Mouse (Mus musculus) testis, postnatal 14 days (tissue): ENCODE data around the gene Tmem41b.
"Not testable (repeated sequence)": the region's sequence is repeated elsewhere in the genome, so short reads cannot be mapped to it uniquely, and the experiment has no call there.

Source experiments
- DNase-seq: peaks from one replicate; pipeline ENCODE4 v3.0.0; 2021; ENCODE audit warnings: low spot score

Tmem41b gene

DNA sequence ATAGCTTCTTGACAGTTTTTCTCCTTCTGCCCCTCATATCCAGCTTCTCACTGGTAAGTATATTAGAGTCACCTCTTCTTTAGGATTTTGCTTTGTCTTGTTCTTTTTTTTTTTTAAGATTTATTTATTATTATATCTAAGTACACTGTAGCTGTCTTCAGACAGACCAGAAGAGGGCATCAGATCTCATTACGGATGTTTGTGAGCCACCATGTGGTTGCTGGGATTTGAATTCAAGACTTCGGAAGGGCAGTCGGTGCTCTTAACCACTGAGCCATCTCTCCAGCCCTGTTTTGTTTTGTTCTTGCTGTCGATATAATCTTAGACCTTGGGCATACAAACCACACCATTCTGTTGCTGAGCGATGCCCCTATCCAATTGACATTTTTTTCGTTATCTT is at the start of gene Tmem41b:
Gene Tmem41b (minus strand): TSS at position 155 of the 400 bp plus-strand sequence.
- not testable (repeated sequence) for DNase-seq

- no peak for DNase-seq
These were observed 43.6 kb upstream of the Tmem41b start for GRCm38 (mm10) chr7:110030342-110030741.

GRCm38 (mm10) chr7:110028826-110029225 is 42.1 kb upstream of the Tmem41b start:
- no peak for DNase-seq

DNA sequence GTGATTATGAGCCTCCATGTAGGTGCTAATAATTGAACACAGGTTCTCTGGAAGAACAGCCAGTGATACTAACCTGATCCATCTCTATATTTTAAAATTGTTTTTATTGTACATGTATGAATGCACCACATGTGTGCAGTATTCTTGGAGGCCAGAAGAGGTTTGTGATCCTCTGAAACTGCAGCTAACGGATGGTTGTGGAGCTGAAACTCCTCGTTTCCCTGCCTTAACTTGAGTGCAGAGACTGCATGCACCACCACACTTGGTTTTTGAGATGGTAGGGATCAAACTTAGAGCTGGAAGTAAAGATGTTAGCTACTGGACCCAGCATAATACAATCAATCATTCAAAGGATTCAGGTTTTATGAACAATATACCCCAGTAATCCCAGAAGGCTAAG is 39.9 kb upstream of the Tmem41b start:
- DNase-seq = no peak

DNA sequence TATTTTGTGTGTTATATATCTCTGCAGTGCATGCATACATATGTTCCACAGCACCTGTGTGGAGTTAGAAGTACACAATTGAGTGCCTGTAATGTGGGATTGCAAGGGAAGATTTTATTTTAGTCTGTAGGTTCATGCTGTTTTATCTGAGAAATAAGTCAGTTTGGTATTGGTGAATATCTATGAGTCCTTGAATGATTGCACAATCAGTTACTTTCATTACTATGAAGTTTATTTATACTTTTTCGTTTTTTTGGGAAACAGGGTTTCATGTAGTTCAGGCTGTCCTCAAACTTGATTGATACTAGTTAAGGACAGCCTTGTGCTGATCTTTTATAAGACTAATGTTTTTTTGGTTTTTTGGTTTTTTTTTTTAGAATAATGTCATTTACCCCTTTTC is 36.8 kb upstream of the Tmem41b start:
- no peak for DNase-seq

DNA sequence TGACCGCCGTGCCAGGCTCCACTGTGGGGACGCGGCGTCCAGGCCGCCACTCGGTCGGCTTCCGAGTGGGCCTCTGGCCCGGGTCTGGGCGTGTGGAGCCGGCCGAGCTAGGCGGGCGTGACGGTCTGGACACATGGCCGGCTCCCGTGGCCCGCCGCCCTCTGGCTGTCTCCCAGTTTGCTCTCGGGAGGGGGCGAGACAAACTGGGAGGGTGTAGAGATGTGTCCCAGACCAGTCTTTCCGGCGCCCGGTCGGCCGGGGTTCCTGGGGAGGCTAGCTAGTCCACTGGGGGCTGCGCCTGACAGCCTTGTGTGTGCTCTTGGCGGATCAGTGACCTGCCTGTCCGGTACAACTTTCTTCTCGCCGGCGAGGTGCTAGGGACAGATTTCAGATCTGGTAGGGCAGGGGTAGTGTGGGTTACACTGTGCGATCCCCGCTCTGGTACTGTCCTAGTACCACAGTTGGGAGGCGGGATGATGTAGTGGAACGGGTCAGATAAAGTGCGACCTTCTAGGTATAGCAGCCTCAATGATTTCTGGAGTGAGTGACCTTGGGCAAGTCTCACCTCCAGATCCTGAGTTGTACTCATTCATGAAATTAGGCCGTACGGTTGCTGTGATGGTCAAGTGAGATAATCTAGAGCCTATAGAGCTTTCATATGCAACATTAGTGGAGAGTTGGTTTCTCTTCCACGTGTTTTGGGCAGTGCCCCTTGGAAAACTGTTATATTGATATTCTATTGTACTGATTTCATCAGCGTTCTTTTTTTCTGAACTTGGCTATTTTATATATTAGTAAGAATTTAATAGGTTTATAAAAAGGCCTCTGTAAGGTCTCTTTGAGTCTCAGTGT is 32.1 kb upstream of the Tmem41b start:
- DNase-seq = peak; percentile 69

DNA sequence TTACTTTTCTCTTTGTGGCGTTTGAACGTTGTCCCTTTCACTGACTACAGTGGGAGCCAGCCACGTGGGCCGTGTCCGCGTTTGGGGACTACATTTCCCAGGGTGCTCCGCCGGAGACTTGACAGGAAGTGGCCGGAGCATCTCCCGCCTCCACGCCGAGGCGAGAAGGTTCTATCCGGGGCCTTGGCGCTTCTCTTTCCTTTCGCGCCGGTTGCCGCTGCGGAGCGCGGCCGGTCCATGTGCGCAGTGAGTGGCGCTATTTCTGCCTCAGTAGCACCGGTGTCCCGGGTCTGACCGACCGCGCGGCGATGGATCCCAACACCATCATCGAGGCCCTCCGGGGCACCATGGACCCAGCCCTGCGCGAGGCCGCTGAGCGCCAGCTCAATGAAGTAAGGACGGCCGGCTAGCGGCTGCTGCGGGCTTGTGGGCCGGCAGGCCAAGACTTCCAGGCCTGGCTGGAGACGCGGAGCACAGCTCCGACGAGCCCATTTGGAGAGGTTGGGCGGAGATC is 31.4 kb upstream of the Tmem41b start, which contains the start of gene Ipo7:
Gene Ipo7 (plus strand): TSS at position 158 of the 514 bp plus-strand sequence.
- peak; percentile 95 for DNase-seq

DNA sequence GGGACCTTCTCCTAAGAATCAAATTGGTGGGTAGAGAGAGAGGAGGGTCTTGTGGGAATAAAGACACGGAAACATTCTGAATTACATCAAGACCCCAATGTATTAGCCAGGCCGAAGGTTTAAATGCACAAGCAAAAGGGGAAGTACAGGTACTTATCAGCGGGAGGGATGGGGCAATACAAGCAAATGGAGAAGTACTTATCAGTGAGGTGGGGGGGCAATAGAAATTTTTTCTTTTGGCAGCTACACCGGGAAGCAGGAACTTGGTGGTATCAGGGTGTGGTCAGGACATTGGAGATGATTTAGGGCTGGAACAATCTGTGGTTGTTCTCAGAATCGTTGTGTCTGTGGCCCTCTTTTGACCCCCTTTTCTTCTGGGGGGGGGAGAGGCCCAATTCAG is 27.5 kb upstream of the Tmem41b start:
- no peak for DNase-seq

- no peak for DNase-seq
These were observed 24.7 kb upstream of the Tmem41b start for GRCm38 (mm10) chr7:110011417-110011816.

DNA sequence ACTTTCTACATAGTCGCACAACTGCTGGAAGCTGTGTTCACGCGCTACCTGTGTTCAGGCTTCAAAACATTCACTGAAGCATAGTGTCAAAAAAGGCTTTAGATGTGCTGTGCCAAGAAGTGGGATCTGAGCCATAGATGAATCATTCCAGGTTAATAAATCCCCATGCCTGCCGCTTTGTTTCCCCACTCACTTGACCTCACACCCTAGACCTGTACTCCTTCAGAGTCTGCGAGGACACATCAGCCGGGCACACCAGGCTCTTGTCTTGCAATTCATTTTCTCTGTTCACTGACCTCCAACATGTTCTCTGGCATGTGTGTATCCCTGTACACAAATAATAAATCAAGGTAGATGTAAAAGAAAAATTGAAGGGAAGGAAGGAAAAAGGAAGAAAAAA is 22.4 kb upstream of the Tmem41b start:
- no peak for DNase-seq

DNA sequence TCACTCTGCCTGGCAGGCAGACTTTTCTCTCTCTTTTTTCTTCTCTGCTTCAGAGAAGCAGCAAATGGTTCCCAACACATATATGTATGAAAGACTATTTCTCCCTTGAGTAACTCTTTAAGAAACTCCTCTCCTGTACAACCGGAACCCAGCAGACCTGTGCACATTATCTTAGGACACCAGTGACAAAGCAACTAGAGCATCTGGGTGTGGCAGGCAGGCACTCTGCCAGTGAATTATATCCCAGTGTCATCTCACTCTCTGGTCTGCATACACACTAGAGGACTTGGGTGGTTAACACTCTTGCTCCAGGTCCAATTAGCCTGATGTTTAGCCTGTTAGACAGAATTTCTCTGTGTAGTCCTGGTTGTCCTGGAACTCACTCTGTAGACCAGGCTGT is 21.8 kb upstream of the Tmem41b start:
- DNase-seq = no peak

DNA sequence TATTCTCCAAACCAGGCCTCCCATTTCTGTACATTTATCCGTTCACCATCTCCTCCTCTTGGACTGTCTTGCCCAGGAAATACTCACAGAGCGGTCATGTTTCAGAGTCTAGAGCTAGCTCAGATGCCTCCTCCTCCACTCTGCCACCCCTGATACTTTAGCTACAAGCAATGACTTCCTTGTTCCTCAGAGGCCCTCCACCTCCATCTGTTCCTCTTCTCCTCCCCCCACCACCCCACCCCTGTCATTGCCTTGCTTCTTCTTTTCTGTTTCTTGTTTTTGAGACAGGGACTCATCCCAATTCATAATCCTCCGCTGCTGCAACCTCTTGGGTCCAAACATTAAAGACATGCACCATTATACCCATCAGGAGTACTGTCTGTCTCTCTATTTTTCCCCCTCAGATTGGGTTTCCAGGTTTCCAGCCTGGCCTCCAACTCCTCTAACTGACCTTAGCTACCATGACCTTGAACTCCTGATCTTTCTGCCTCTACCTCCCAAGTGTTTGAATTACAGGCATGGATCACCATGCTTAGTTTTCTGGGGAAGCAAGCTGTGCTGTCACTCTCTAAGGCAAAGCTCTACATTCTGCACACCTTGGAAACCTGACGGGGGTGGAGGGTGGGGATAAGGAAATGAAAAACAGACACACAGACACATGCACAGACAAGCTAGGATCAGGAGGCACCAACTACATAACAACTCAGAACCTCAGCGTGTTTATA is 19.9 kb upstream of the Tmem41b start:
- no peak for DNase-seq

GRCm38 (mm10) chr7:110005976-110006375 is 19.2 kb upstream of the Tmem41b start:
- no peak for DNase-seq

- DNase-seq = peak; percentile 40
These were observed 16.2 kb upstream of the Tmem41b start for GRCm38 (mm10) chr7:110002968-110003367.

DNA sequence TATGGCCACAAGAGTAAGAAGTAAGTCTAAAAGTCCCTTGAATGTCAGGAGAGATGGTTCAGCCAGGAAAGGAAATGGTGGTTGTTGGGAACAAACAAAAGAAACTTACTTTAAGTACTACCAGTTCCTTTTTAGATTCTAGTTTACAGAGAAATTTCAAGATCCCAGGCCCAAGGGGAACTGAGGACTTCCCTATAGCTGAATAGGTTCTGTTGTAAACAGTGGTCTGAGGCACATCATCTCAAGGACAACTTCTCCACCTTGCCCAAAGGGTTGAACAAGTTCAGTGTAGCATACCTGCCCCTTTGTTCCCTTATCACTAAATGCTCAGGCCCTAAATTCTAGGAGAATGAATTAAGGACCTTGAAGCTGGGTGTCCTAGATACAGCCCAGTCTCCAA is 15.4 kb upstream of the Tmem41b start:
- DNase-seq = no peak

DNA sequence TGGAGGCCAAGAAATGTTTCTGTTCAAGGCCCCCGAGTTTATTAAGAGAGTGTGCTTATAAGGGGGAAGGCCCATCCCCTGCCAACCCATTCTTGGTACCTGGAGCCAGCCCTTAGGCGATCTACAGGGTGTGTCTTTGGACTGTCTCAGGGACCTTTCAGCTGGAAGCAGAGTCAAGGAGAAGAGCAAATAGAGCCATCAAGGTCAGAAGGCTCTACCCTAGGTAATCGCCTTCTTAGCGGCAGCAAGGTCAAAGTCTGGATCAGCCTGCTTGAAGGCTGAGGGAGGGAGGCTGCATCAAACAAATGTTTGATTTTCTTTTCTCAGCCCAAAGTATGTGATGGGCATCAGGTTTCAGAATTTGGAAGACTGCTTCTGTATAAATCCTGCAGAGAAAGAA is 11.7 kb upstream of the Tmem41b start:
- no peak for DNase-seq

- no peak for DNase-seq
These were observed 6.6 kb upstream of the Tmem41b start for GRCm38 (mm10) chr7:109993157-109993959.

GRCm38 (mm10) chr7:109991286-109991685 is 4.6 kb upstream of the Tmem41b start:
- no peak for DNase-seq

DNA sequence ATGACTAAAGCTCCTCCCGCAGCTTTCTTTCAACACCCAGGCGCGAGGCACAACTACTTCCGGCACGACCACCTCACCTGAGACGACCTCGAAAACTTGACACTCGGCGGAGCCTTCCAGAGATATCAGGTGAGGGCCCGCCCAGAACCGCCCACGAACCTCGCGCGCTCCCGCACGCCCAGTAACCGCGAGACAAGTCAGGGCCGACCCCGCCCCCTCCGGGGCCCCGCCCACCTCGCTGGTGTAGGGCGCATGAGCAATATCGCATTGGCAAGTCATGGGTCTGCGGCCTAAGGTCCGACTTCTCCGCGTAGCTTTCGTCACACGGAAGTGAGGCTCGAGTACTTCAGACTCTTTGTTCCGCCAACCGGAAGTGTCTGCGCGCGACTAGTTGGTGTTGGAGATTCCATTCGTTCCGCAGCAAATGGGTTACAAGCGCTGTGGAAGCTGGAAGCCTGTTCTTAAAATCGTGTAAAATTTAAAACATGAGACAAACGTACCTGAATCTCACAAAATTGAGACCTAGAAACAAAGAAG is 528 bp downstream of the Tmem41b start:
- DNase-seq = peak; percentile 99

DNA sequence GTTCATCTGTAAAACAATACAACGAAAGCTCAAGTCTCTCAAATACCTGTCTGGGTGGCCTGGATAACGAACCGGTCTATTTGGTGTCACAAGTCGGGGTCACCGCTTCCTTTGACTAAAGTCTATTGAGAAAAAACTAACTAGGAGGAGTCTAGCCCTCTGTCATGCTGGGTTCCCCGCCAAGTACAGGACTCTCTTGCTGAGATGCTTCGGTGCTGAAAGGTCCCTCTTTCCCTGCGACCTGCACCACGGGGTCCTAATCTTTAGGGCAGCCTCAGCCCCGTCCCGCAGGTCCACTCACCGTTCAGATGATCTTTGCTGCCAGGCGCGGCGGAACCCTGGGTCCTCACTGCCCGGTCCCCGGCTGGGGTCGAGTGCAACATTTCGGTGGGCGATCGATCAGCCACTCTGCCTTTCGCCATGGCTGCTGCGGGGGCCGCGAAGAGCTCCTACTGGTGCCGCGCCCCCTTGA is 1.0 kb downstream of the Tmem41b start:
- DNase-seq = no peak

GRCm38 (mm10) chr7:109984608-109985007 is 2.1 kb downstream of the Tmem41b start:
- DNase-seq = not testable (repeated sequence)

DNA sequence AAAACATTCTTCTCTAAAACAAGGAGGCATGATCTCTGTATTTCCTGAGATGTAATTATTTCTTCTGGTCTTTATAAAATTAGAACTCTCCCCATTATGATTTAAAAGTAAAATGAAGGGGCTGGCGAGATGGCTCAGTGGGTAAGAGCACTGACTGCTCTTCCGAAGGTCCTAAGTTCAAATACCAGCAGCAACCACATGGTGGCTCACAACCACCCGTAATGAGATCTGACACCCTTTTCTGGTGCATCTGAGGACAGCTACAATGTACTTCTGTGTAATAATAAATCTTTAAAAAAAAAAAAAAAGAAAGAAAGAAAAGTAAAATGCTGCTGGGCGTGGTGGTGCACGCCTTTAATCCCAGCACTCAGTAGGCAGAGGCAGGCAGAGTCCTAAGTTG is 9.6 kb downstream of the Tmem41b start:
- not testable (repeated sequence) for DNase-seq
